Mouse (Mus musculus) megakaryocyte, embryonic 14.5 days (primary cell): ENCODE results near the gene BC029722. TPM values are rescaled to one million over a fixed set of nuclear protein-coding genes. Genes with fewer than 3 reads are reported as not detected.

Source experiments
- H3K27me3 ChIP-seq: replicated peaks from 2 replicates; pipeline ENCODE3; 2012; ENCODE audit warnings: inconsistent platforms
- H3K36me3 ChIP-seq: replicated peaks from 2 replicates; pipeline ENCODE3; 2012; ENCODE audit warnings: low read length, inconsistent platforms, mixed read lengths
- H3K4me1 ChIP-seq: 2 replicates; pipeline ENCODE4 v1.6.1; 2012; ENCODE audit warnings: inconsistent platforms
- H3K4me3 ChIP-seq: replicated peaks from 2 replicates; pipeline ENCODE3; 2012; ENCODE audit warnings: moderate library complexity, mild to moderate bottlenecking, inconsistent platforms
- H3K9me3 ChIP-seq: 2 replicates; pipeline ENCODE4 v1.6.1; 2012; ENCODE audit warnings: inconsistent platforms
- FLI1 ChIP-seq: IDR thresholded peaks from 2 replicates; pipeline ENCODE4 v1.6.1; 2012; ENCODE audit warnings: low read length, inconsistent platforms, mixed read lengths
- GATA1 ChIP-seq: IDR thresholded peaks from 3 replicates; pipeline ENCODE4 v1.6.1; 2012; ENCODE audit warnings: mixed read lengths, low read length, inconsistent platforms, borderline replicate concordance
- polyA plus RNA-seq: library from polyadenylated mRNA; stranded (reverse); fragments of >175 nt; gene quantifications from 2 replicates; pipeline ENCODE4 v1.2.3, GENCODE M21; 2012; ENCODE audit warnings: low replicate concordance; ENCODE audit not compliant: insufficient read depth

The BC029722 gene
- polyA plus RNA-seq, 1 experiment: 30.5 TPM

DNA sequence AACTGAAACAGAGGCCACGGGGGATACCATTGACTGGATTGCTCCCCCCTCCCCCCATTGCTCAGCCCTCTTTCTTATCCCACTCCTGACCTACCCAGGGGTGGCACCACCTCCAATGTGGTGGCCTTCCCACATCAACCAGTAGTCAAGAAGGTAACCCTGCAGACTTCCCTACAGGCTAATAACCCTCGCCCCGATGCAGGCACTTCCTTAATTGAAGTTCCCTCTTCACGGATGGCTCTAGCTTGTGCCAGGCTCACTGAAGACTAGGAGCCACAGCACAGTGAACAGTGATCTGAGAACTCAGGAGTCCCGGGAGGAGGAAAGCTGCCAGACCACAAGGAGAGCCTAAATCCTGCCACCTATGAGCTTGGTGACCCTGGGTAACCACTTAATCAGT is 32.3 kb downstream of the BC029722 start:
- TF ChIP-seq GATA1 (no peak), FLI1 (no peak)
- no peak overlapping the region for H3K4me3 ChIP-seq
- H3K27me3 ChIP-seq: peaks cover 64% of the 10 kb centered on the region
- H3K36me3 ChIP-seq: no peaks in the 10 kb centered on the region
- no peaks in the 10 kb centered on the region for H3K4me1 ChIP-seq
- H3K9me3 ChIP-seq: no peaks in the 10 kb centered on the region

- Histone ChIP-seq H3K4me1 (no peaks in the 10 kb centered on the region), H3K36me3 (no peaks in the 10 kb centered on the region), H3K27me3 (peaks cover 67% of the 10 kb centered on the region), H3K4me3 (no peak overlapping the region), H3K9me3 (no peaks in the 10 kb centered on the region)
- TF ChIP-seq FLI1: no peak
- no peak for TF ChIP-seq GATA1
Measured at GRCm38 (mm10) chr2:155784534-155784933, 34.7 kb downstream of the BC029722 start.

DNA sequence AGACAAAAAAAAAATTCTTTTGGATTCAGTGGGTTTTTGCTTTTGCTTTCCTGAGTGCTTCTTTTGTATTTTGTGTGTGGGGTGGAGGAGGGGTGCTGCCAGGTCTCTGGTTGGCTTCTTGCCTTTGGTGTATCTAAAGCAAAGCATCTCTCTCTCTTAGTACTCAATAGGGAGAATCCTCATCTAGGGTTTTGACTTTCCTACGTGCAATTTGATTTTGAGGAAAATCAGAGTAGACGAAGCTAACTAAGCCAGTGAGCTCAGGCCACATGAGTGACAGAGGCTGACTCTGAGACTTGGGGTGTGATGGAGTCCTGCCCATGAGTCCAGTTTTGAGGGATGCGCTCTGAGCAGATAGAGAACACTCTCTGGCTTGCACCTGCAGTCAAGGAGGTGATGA is 39.7 kb downstream of the BC029722 start:
- H3K36me3 ChIP-seq: no peaks in the 10 kb centered on the region
- TF ChIP-seq FLI1 (no peak), GATA1 (no peak)
- peaks cover 71% of the 10 kb centered on the region for H3K27me3 ChIP-seq

DNA sequence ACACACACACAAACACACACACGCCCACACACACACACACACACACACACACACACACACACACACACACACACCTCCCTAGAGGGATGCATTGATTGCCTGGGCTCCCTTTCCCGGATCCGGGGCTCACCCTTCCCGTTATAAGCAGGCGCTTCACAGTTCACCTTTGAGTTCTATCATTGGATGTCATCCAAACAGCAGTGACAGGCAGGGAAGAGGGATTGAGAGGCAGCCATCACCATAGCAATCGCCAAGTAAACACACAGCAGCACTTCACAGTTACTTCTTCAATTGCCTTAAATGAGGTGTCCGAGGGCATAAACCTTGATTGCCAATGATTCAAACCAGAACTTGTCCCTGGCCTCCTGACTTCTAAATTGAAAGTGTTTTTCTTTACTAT is 40.2 kb downstream of the BC029722 start:
- no peak for TF ChIP-seq GATA1
- peaks cover 72% of the 10 kb centered on the region for H3K27me3 ChIP-seq
- no peaks in the 10 kb centered on the region for H3K9me3 ChIP-seq
- H3K4me3 ChIP-seq: no peak overlapping the region
- H3K36me3 ChIP-seq: no peaks in the 10 kb centered on the region
- peaks cover 7% of the 10 kb centered on the region for H3K4me1 ChIP-seq

More for the DNA sequence above, 39.7 kb downstream of the BC029722 start:
- H3K4me1 ChIP-seq: peaks cover 7% of the 10 kb centered on the region
- H3K9me3 ChIP-seq: no peaks in the 10 kb centered on the region
- no peak overlapping the region for H3K4me3 ChIP-seq

GRCm38 (mm10) chr2:155778004-155778403 is 41.2 kb downstream of the BC029722 start:
- peaks cover 79% of the 10 kb centered on the region for H3K27me3 ChIP-seq

DNA sequence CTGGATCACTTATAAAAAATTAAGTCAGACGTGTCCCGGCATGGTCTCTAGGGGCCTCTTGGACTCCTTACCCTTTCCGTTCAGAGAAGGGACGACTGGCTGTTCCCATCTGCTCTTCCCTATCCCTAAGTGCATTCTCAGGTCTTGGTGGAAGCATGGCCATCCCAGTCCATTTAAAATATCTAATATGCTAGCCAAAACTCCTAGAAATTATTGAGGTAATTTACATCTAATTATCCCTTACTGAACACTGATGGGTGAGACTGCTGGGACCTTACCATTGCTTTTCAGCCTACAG is 41.6 kb downstream of the BC029722 start:
- TF ChIP-seq GATA1 (no peak), FLI1 (no peak)
- Histone ChIP-seq H3K4me1 (peaks cover 7% of the 10 kb centered on the region), H3K36me3 (no peaks in the 10 kb centered on the region), H3K27me3 (peaks cover 82% of the 10 kb centered on the region), H3K9me3 (no peaks in the 10 kb centered on the region), H3K4me3 (no peak overlapping the region)

More at GRCm38 (mm10) chr2:155778004-155778403, 41.2 kb downstream of the BC029722 start:
- Histone ChIP-seq H3K36me3 (no peaks in the 10 kb centered on the region), H3K4me3 (no peak overlapping the region), H3K9me3 (no peaks in the 10 kb centered on the region), H3K4me1 (peaks cover 7% of the 10 kb centered on the region)
- no peak for TF ChIP-seq FLI1

- peaks cover 84% of the 10 kb centered on the region for H3K27me3 ChIP-seq
- H3K36me3 ChIP-seq: no peaks in the 10 kb centered on the region
- H3K4me1 ChIP-seq: peaks cover 7% of the 10 kb centered on the region
- TF ChIP-seq FLI1 (no peak), GATA1 (no peak)
- no peaks in the 10 kb centered on the region for H3K9me3 ChIP-seq
- no peak overlapping the region for H3K4me3 ChIP-seq
Measured at GRCm38 (mm10) chr2:155776824-155777687, 42.2 kb downstream of the BC029722 start.

DNA sequence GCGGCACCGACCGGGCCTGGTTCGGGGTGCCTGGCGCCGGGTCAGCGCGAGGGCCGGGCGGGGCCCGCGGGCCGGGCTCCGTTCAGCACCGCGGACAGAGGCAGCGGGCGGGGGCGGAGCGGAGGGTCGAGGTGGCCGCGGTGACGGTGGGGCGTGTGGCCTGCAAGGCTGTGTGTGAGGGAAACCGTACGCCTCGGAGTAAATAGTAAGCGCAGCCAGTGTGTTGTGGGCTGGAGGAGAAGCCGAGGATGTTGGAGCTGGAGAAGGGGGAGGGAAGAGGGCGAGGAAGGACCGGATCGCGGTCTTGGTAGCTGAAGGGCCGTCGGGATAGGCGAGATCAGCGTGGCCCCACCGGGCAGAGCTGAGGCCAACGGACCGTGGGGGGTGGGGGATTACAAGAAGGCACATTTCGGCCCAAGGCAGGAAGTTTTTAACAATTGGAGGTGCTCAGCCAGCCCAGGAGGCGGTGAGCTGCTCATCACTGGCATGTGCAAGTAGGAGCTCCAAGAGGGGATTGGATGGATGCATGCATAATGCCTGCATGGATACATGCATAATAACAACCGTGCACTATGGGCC is 43.5 kb downstream of the BC029722 start:
- Histone ChIP-seq H3K9me3 (no peaks in the 10 kb centered on the region), H3K4me3 (peak overlapping the region; percentile 89), H3K36me3 (no peaks in the 10 kb centered on the region), H3K4me1 (peaks cover 7% of the 10 kb centered on the region), H3K27me3 (peaks cover 82% of the 10 kb centered on the region)
- TF ChIP-seq FLI1 (no peak), GATA1 (no peak)

DNA sequence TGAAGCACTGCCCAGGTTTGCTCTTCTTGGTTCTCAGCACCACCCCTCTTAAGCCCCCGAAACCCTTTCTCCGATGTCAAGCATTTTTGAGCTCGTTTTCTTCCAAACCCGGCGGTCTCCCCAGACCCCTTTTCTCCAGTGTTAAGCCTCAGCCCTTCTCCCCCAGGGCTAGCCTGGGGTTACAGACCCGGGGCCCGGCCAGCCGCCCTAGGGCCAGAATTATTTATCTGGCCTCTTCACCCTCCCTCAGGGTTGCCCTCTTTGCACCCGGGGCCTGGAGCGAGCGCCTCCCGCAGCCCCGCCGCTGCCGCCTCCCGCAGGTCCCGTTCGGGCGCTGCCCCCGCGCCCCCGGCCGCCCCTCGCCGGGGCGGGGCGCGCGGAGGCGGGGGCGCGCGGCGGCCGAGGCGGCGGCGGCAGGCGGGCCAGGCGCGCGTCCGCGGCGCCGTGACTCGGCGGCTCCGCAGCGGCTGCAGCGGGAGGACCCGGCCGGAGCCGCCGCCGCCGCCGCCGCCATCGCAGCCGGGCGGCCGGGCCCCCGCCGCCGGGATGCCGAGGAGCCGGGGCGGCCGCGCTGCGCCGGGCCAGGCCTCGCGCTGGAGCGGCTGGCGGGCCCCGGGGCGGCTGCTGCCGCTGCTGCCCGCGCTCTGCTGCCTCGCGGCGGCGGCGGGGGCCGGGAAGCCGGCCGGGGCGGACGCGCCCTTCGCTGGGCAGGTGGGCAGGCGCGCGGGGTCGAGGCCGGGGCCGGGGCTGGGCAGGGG is 44.1 kb downstream of the BC029722 start, which contains the start of gene Mmp24:
Gene Mmp24, plus strand, starts transcription at position 416 of the 758 bp plus-strand sequence.
- peak within 1 kb of the TSS; percentile 89 for H3K4me3 ChIP-seq
- H3K27me3 ChIP-seq: peaks cover 80% of the 10 kb centered on the region

More for the DNA sequence above, 44.1 kb downstream of the BC029722 start, which contains the start of gene Mmp24:
- no peak for TF ChIP-seq GATA1
- TF ChIP-seq FLI1: no peak
- peaks cover 7% of the 10 kb centered on the region for H3K4me1 ChIP-seq
- no peaks in the 10 kb centered on the region for H3K9me3 ChIP-seq
- no peaks in the 10 kb centered on the region for H3K36me3 ChIP-seq
